Mouse (Mus musculus): ENCODE measurements around the gene Ccdc69. TPM values are rescaled to one million over a fixed set of nuclear protein-coding genes. Genes with fewer than 3 reads are reported as not detected.

Gene Ccdc69
- polyA plus RNA-seq (2014; fragmentation: Illumina TruSeq; extraction: RNeasy Lipid Tissue Mini Kit (QIAGEN cat#74804)) = 10.8 TPM

GRCm38 (mm10) chr11:55077331-55078231, at the start of gene Ccdc69:
TSS of gene Ccdc69 (minus strand) at chr11:55078131.

GRCm38 (mm10) chr11:55097463-55098188, 19.7 kb upstream of the Ccdc69 start, which contains the start of gene Gm2a:
TSS of gene Gm2a (plus strand) at chr11:55098115.

GRCm38 (mm10) chr11:55033040-55033660, 44.8 kb downstream of the Ccdc69 start, which contains the start of gene Anxa6:
TSS of gene Anxa6 (minus strand) at chr11:55033445.

Other genes with a start within 250 kb of the Ccdc69 start
- 13.0 TPM for gene Lyrm7, start 217.2 kb downstream of the Ccdc69 start, polyA plus RNA-seq (2014; fragmentation: Illumina TruSeq; extraction: RNeasy Lipid Tissue Mini Kit (QIAGEN cat#74804))
- 188 TPM for gene Hint1, start 211.7 kb downstream of the Ccdc69 start, polyA plus RNA-seq (2014; fragmentation: Illumina TruSeq; extraction: RNeasy Lipid Tissue Mini Kit (QIAGEN cat#74804))
- gene Gpx3, start 175.7 kb downstream of the Ccdc69 start, polyA plus RNA-seq (2014; fragmentation: Illumina TruSeq; extraction: RNeasy Lipid Tissue Mini Kit (QIAGEN cat#74804)) = 168 TPM
- gene Tnip1, start 115.2 kb downstream of the Ccdc69 start, polyA plus RNA-seq (2014; fragmentation: Illumina TruSeq; extraction: RNeasy Lipid Tissue Mini Kit (QIAGEN cat#74804)) = 2.2 TPM
- gene Anxa6, start 44.7 kb downstream of the Ccdc69 start, polyA plus RNA-seq (2014; fragmentation: Illumina TruSeq; extraction: RNeasy Lipid Tissue Mini Kit (QIAGEN cat#74804)) = 18.8 TPM
- gene Gm2a, start 20.0 kb upstream of the Ccdc69 start, polyA plus RNA-seq (2014; fragmentation: Illumina TruSeq; extraction: RNeasy Lipid Tissue Mini Kit (QIAGEN cat#74804)) = 80.1 TPM
- gene Slc36a3, start 73.6 kb upstream of the Ccdc69 start, polyA plus RNA-seq (2014; fragmentation: Illumina TruSeq; extraction: RNeasy Lipid Tissue Mini Kit (QIAGEN cat#74804)) = not detected
- 1.3 TPM for gene Slc36a2, start 106.9 kb upstream of the Ccdc69 start, polyA plus RNA-seq (2014; fragmentation: Illumina TruSeq; extraction: RNeasy Lipid Tissue Mini Kit (QIAGEN cat#74804))
- 1.7 TPM for gene Slc36a1, start 126.2 kb upstream of the Ccdc69 start, polyA plus RNA-seq (2014; fragmentation: Illumina TruSeq; extraction: RNeasy Lipid Tissue Mini Kit (QIAGEN cat#74804))